Mouse (Mus musculus): Measurements from ENCODE around the gene Zfp324.

DNA sequence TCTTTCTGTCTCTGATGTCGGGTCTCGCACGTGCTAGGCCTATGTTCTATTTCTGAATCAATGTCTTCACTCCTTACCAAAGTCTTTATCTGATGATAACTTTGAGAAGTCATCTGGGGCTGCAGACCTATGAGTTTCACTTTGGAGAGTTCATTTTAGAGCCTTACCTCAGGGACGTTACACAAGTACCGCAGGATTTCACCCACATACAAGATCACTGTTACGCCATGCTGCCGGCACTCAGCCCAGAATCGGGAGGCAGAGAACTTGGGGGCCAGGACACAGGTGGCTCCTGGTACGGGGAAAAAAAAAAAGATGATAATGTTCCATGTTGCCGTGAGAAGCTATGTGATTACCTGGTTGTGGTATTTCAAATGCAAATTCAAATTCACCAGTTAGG lies 27.5 kb downstream of the Zfp324 start:
- TF ChIP-seq CTCF (IDR thresholded peaks at IDR 0.05; ENCODE audit: borderline replicate concordance, insufficient read depth, low read depth, low read length) = no peak
- TF ChIP-seq POLR2A (IDR thresholded peaks at IDR 0.05; ENCODE audit: borderline replicate concordance, insufficient read depth, low read length) = no peak

Data from cerebellum, adult 2 months (tissue).